In genomic region chr5:140608634-140609015, GRCm38 (mm10) we compare ENCODE assay signal across 9 mouse cellular contexts. TPM values are rescaled to one million over a fixed set of nuclear protein-coding genes. Genes with fewer than 3 reads are reported as not detected.
DNase-seq lines count a peak whose midpoint lies in the region; TF ChIP-seq lines count a peak whose summit lies in the region.
"Had no signal": no experiment of that assay in that cellular context is flagged by ENCODE, and none has a peak within 500 bp of the region (broad histone marks: within the 10 kb centered on the region; RNA-seq: fewer than 3 reads in every experiment).

No protein-coding gene starts in this region.

- H3K4me1 ChIP-seq in forebrain, embryonic 10.5 days: peaks cover 89% of the 10 kb centered on the region

- peaks cover 18% of the 10 kb centered on the region for H3K36me3 ChIP-seq in forebrain, embryonic 10.5 days (replicated peaks)

- under 1% methylated on average over 16 of the region's 16 CpGs for WGBS in forebrain, embryonic 10.5 days

- no peak for TF ChIP-seq CTCF in gastrocnemius, adult 2 months (IDR thresholded peaks at IDR 0.05)

- H3K27me3 ChIP-seq in forebrain, embryonic 10.5 days (ENCODE audit: poor library complexity, severe bottlenecking): peaks cover 85% of the 10 kb centered on the region

- intact Hi-C loops in gastrocnemius, adult 2 months (cut with DNase I): no loop called here

- peak overlapping the region; percentile 82 for H3K27ac ChIP-seq in gastrocnemius, adult 2 months
- H3K27ac ChIP-seq in forebrain, embryonic 10.5 days: peak overlapping the region; percentile 95

- H3K9me3 ChIP-seq in forebrain, embryonic 10.5 days: no peaks in the 10 kb centered on the region

- peak overlapping the region; percentile 83 for H3K4me3 ChIP-seq in gastrocnemius, adult 2 months
- H3K4me3 ChIP-seq in forebrain, embryonic 10.5 days: peak overlapping the region; percentile 70

- DNase-seq in gastrocnemius, adult 2 months: no peak
- DNase-seq in gastrocnemius, postnatal 10 days: no peak
- DNase-seq in 3T3-L1 (ENCODE audit: low read depth, low spot score): peak; percentile 49
- DNase-seq in forebrain, embryonic 10.5 days (ENCODE audit: extremely low spot score, low spot score): peak; percentile 79
- DNase-seq in layer of hippocampus, adult 9-11 months: peak; percentile 60
- peak; percentile 38 for DNase-seq in naive thymus-derived CD4-positive, alpha-beta T cell, adult 2 months (ENCODE audit: low read depth)
- DNase-seq in urinary bladder, adult 2 months (ENCODE audit: low spot score): no peak
- DNase-seq in cerebellum, adult 8-10 months: no peak

RNA-seq across cellular contexts. Expression of gene Lfng, which starts 1.5 kb away (rescaled TPM):
- 1 to 10 TPM; 3.2 to 6.1 TPM for total RNA-seq in gastrocnemius, adult 2 months (2021)
- total RNA-seq in gastrocnemius, postnatal 10 days (2021): 1 to 10 TPM; 7.1 to 9.0 TPM
- polyA plus RNA-seq in forebrain, embryonic 10.5 days (2016; fragmentation: Nextera tagmentation; extraction: Ambion mirVana): 33.1 and 33.3 TPM in 2 replicates
- 20.6 and 23.6 TPM in 2 replicates for polyA plus RNA-seq in urinary bladder, adult 2 months (2012; rRNA removed)

RNA-seq across cellular contexts. Expression of gene Ttyh3, which starts 40.2 kb away (rescaled TPM):
- total RNA-seq in gastrocnemius, adult 2 months (2021): 1 to 10 TPM; 4.0 to 4.4 TPM
- 10 to 100 TPM; 33.4 to 42.5 TPM for total RNA-seq in gastrocnemius, postnatal 10 days (2021)
- polyA plus RNA-seq in forebrain, embryonic 10.5 days (2016; fragmentation: Nextera tagmentation; extraction: Ambion mirVana): 31.6 and 35.7 TPM in 2 replicates
- polyA plus RNA-seq in urinary bladder, adult 2 months (2012; rRNA removed): 11.7 and 24.4 TPM in 2 replicates

RNA-seq across cellular contexts. Expression of gene Grifin, which starts 43.8 kb away (rescaled TPM):
- total RNA-seq in gastrocnemius, adult 2 months (2021): not detected
- not detected for total RNA-seq in gastrocnemius, postnatal 10 days (2021)
- polyA plus RNA-seq in forebrain, embryonic 10.5 days (2016; fragmentation: Nextera tagmentation; extraction: Ambion mirVana): not detected in 2 replicates
- polyA plus RNA-seq in urinary bladder, adult 2 months (2012; rRNA removed): not detected in 2 replicates
- total RNA-seq: hematopoietic stem cell, adult 5-6 weeks had no signal

Comparison
In these comparisons a context has a peak if more than half of its experiments do, and no peak if none do; other contexts are left out.
1. RNA of gene Ttyh3, which starts 40.2 kb away (total RNA-seq): 33.4 to 42.5 TPM in gastrocnemius, postnatal 10 days; 4.0 to 4.4 TPM in gastrocnemius, adult 2 months; every median in the first group is over 4 times any median in the second.
2. DNase-seq: peak in 3T3-L1 (single experiment), forebrain, embryonic 10.5 days (single experiment), layer of hippocampus, adult 9-11 months (single experiment) and naive thymus-derived CD4-positive, alpha-beta T cell, adult 2 months (single experiment); none in gastrocnemius, adult 2 months (single experiment), gastrocnemius, postnatal 10 days (single experiment), urinary bladder, adult 2 months (single experiment) and cerebellum, adult 8-10 months (single experiment).